Mouse (Mus musculus): ENCODE measurements around the gene Mknk1.
A peak's percentile ranks its signal among the peaks of the same experiment; 100 is the strongest.

The Mknk1 gene

DNA sequence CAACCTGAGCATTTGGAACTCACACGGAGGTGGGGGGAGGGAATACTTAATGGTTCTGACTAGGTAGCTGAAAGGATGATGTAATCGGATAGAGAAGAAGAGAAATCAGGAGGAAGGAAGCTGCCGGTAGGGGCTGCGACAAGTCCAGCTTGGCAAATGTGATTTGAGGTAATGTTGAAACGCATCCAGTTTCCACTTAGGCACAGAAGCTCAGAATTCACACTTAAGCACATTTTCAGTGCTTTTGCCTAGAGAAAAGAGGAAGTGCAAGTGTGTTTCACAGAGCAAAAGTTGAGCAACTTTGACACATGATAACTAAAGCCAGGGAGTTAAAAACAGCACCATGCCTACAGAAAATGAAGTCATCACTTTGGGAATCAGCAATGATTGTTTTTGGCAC is 8.4 kb downstream of the Mknk1 start:
- no peak for DNase-seq

DNA sequence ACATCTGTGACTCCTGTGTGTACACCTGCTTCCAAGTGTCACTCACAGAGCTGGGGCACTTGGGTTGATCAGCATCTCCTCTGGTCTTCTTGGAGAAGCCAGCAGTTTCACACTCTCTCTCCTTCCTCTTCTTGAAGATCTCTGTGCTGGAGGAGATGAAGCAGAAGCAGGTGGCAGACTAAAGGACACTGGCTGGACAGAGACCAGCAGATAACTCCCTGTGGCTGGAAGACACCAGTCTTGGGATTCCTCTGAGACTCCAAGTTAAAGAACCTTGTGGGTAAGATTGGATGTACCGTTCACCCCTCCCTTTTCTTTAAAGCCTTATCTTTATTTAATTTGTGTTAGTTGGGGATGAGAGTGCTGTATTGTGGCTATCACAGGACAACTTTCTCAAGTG is 9.1 kb downstream of the Mknk1 start:
- no peak for DNase-seq

DNA sequence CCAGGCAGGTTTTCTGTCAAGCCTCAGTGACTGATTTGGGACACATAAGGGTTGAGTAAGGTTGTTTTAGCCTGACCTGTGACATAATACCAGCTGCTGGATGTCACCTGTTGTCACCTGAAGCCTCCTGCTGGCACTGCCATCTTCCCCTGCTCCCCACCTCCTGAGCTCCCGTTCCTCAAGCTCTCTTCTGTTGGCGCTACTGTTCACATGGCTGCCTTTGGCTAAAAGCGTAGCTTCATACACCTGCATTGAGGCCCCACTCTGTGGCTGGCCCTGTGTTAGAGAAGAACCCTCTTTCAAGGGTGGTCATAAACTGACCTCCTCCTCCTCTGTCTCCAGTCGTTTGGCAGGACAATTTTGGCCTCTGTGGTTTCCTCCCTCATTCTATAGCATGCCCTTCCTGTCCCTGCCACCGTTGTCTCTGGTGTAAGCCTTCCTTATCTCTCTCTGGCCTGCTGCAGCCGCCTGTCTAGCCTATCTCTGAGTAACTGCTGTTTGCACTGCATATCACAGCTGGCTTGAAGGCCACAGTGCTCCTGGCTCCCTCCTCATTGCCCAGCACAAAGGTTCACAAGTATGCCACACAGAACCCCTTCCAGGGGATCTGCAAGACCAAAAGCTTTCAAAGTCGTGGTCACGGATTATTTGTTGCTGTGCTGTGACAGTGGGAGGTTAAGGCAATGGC is 10.1 kb downstream of the Mknk1 start:
- DNase-seq: no peak

DNA sequence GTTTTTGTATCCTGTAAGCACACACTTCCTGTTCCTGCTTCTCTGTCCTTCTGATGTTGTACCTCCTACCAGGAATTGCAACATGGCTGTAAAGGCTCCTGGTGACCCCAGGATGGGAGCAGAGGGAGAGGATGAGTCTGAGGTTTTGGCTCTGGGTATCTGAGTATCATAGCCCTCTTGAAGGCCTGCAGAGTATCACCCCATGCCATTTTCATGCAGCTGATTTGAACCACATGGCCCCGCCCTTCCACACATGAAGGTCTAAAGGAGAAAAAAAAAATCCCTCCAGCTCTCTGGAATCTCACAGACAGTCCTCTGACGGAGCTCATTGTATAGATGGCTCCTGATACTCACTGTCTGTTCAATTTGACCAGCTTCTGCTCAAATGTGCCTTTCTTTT is 11.1 kb downstream of the Mknk1 start:
- no peak for DNase-seq

DNA sequence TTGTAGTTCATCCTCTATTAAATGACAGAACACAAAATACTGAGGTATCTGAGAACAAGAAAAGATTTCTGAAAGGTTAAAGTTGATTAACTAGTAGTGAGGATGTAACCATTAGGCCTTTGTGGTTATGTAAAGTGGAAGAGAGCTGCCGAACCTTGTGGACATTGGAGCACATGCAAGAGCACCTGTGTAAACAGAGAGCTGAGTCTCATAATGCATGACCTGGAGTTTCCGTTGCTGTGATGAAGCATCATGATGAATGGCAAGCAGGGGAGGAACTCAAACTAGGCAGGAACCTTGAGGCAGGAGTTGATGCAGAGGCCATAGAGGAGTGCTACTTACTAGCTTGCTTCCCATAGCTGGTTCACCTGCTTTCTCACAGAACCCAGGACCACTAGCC is 11.6 kb downstream of the Mknk1 start:
- no peak for DNase-seq

DNA sequence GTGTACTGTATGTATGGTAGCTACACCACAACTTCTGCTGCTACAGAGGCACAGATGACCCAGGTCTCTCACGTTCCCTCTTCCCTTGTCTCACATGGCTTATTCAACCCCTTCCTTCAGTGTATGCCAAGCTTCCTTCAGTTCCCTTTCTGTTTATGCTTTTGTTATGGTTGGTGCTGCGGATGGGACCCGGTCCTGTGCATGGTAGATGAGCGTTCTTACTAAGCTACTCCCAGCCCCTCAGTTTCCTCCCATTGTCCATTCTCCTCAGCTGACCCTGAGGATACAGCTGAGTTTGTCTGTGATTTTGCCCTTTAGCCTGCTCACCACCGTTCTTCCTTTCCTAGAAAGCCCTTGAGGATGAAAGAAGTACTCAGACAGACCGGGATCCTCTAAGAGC is 12.6 kb downstream of the Mknk1 start:
- DNase-seq: no peak

DNA sequence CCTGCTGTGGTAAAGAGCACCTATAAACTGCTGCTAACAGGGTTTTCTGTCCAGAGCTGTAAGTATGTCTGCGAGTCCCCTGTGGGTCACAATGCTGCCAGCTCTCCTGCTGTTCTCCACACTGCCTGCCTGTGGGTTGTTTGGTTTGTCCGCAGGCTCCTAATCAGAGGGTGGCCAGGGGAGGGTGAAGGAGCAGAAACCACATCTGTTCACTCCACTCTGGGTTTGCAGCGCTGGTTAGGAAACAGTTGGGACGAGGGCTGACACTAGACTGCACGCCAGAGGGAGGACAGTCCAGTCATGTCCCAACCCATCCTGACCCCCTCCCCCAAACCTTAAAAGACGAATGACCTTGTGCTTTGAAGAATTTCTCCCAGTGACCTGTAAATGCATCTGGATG is 16.1 kb downstream of the Mknk1 start:
- DNase-seq: no peak

DNA sequence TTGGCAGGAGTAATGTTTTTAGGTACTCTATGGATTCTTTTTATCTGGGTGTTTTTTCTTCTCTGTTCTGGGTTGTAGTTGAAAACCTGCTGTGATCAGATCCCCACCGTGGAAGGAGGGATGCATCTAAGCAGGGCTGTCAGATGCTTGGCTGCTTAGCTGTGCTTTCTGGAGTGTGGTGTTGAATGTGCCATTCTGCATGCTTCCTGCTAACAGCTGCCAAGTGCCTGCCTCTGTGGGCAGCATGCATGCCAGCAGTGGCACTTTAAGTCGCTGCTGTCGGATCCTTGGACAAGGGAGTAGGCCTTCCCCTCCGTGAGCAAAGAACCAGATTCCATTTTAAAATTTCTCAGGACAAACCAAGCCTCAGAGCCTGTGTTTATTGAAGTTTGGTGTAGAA is 16.6 kb downstream of the Mknk1 start:
- no peak for DNase-seq

DNA sequence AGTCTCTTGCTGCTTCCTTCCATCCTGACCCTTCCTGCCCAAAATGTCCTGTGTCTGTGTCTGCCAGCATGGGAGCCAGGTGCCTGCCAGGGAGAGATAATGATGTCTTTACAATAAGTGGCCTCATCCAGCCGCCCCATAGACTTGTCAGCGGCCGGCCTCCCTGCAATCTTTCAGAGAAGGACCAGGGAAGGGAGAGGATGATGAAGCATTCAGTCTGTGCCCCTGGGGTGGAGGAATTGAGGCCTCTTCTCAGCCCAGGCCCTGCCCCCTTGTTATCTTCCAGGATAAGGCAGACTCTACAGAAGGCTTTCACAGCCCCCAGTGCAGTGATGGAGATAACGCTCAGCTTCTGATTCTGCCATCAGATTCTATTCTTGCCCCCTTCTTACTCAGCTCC is 17.3 kb downstream of the Mknk1 start:
- no peak for DNase-seq

DNA sequence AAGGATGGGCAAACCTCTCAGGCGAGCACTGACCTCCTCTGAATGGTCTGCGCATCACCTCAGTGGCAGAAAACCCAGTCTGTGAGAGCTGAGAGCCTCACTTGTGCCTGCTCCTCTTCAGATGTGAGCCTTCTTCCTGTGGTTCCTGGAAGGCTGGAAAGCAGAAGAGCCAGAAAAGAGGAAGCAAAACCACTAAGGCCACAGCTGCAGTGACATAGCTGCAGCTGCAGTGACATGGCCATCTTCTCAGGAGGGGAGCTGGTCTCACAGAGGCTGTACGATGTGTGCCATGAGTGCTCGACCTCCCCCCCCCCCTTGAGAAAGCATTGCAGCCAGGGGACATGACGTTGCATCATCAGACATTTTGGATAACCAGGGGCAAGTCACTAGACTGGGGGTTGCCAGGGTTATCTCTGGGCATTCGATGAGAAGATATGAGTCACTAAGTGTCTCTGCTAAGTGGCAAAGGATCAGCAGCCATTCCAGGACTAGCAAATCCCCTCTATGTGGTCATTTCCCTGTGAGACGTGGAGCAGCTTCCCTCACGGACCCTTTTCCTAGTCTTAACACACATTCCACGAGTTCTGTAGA is 18.4 kb downstream of the Mknk1 start:
- DNase-seq: no peak

DNA sequence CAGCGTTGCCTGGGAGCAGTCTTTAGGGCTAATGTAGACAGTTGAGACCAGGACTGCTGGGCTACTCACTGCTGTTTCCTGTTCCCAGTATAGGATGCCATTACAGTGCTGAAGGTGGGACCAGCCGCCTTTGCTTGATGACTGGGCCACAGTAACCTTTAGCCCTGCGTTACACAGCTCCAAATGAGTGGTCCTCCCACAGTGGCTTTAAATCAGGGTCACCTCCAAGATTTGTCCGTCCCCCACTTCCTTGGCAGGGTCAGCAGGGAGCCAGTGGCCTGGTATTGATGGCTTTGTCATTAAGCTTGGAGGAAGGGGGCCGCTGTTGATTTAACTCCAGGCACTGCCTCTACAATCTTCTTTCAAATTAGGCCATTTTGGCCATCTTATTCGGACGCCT is 24.4 kb downstream of the Mknk1 start:
- no peak for DNase-seq

DNA sequence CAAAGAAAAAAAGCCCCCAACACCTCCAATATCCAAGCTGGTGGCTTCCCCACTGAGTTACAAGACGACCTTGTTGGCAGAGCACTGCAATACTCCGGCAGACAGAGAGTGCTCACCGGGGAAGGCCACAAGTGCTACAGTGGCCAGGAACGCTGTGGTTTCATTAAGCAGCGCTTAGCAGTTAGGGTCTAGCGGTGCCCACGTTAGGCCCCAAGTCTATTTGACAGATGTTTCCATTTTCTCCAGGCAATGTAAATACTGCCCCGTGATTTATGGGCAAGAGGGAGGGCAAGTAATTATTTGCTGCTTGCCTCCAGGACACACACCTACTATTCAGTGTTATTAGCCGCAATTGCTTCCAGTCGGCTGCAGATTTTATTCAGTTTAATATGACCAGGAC is 24.9 kb downstream of the Mknk1 start:
- no peak for DNase-seq

DNA sequence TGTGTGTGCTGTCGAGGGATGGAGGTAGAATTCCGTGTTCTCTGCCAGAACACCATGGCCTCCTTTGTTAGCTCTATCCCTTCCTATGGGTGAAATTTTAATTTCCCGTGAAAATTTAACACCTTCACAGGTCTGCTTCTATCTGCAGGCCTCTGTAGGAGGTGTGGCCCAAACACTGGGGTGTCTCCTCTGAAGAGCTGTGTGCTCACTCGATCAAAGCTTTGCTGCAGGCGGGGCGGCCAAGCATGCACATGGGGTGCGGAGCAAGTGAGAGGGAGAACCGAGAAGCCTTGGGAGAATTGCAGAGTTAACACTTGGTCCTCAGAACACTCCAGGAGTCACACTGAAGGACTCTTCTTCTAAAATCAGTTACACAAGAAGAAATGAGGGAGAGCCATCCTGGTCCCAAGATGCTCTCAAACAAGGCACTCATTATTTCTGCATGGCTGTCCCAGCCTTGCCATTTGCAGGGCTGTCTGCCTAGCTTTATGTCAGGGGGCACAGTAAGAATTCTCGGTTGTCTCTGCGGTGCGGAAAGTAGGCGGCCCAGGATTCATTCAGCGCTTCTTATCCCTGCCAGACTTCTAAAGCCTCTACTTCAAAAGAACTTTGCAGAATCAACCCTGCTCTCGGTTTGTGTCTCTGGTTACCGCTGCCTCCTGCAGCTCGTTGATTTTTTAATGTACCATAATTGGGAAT is 30.7 kb downstream of the Mknk1 start:
- DNase-seq: no peak

DNA sequence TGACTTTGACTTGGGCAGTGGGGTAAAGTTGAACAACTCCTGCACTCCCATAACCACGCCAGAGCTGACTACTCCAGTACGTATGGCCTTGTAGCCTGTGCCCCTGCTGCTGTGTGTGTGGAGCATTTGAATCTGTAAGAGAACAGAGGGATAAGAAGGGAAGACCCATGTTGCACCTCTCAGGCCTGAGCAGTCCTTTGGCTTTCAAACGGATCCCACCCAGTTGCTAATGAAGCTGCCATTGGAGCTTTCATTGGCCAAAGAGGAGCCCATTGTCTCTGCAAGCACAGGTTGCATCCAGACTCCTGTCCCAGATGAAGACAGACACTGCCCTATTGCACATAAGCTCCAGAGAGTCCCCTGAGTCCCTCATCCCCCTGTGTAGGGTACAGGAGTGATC is 34.2 kb downstream of the Mknk1 start:
- no peak for DNase-seq

DNA sequence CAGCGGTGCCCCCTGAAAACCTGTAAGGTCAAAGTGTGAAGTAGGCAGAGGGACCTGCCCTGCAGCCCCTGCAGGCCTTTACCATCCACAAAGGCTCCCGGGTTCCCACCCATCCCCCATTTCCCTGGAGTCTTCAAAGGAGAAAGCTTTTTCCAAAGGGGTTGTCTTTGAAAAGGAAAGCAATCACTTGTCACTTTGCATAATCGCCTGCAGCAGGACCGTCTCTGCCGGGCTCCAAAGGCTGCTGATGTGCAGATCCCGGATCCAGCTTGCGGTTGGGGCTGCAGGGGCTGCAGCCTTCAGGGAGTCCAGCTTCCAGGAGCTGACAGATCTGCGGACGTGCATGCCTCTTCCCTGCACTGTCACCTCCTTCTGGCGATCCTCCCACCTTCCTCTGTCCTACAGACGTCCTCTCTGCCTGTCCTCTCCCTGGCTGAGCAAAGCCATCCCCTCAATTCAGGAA is 39.2 kb downstream of the Mknk1 start:
- DNase-seq: no peak

DNA sequence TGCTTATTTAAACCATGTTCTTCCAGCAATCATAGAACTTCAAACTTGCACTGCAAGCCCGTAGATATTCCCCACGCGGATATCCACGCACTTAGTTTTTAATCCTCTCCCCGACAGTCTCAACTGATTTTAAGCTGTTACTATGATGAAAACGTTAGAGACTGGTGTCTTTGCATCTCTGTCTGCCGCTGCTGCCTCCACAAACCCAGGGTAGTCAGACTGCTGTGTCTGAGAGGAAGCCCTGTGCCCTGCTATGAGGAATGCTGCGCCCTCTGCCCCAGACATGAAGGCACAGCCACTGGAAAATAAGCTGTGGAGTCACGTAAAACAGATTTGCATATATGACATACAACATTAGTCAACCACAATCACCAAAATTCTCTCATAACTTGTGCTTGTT is 39.8 kb downstream of the Mknk1 start:
- DNase-seq: no peak

DNA sequence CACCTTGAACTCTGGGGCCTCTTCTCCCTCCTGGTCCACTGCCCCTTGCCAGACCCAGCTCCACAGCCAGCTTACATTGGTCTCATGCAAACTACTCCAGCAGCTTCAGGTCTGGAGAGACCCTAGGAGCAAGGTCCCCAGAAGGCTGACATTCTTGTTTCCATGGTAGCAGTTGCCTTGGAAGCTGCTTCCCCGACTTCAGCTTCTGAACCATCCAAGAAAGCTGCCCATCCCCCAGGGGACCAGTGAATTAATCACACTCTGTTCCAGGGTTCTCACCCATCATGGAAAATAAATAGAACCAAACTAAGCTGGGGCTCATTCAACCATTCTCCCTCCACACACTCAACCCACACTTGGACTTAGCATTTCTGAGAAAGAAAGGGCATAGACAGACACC is 42.2 kb downstream of the Mknk1 start:
- no peak for DNase-seq

DNA sequence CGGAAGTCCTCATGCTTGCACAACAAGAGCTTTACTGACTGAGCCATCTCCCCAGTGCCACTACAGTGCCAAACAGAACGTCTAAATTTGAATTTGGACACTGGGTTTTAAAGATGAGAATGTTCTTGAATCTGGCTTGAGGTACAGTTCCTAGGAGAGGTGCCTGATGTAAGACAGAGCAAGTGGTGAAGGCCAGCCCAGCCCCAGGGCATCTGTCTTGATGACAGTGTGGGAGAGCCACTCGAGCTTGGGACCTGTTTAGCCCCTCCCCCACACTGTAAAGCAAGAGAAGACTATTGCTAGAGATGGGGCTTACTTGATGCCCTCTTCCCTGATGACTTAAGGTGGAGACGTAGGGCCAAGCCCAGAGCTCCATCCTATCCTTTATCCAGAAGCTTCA is 43.2 kb downstream of the Mknk1 start:
- no peak for DNase-seq

DNA sequence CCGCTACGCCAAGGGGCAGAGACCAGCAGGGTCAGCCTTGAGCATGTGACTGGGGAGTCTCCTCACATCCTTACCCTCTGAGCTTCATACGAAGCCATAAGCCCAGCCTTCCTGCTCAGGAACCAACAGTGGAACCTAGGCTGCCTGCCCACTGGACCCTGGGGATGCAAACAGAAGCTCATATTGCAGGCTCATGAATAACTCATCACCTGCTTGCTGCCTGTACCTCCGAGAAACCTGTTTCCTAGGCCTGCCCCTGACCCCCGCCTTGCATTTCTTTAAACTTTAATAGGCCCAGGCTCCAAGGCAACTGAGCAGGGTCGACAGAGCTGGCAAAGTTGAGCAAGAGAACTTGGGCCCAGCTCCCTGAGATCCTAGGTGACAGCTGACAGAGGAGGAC is 45.0 kb downstream of the Mknk1 start, which contains the start of gene Kncn:
Kncn (plus strand) TSS at position 379 of the 400 bp plus-strand sequence.
- peak; percentile 25 for DNase-seq

DNA sequence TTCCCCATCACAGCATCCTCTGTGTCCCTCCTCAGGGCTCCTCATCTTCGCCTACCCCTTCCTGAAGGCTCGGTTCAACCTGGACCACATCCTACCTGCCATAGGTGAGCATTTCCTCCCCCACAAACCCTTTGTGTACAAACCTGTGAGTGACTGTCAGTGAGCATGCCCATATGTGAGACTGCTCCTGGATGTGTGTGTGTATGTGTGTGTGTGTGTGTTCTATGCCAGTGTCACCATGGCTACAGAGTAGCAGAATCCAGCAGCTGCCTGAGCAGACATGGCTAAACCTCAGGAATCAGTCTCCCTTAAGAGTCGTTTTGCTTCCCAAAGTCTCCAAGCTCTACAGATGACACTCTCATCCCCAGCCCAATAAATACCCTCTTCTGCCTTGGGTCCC is 46.8 kb downstream of the Mknk1 start:
- no peak for DNase-seq

DNA sequence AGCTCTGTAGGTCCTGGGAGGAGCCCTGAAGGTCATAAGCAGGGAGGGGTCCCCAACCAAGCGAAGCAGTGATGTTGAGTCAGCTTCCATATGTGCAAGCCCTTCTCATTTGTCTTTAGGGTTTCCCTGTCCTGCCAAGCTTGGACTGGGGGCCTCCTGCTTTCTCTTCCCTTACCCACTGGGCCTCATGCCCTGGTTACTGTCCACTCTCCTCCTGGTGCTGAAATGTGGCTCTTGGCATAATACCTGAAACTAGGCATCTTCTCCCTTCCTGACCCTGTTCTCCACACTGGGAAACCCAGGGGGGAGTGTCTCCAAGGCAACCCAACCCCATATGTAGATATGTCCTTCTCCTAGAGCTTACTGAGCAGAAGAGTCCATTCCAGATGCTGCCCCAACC is 47.9 kb downstream of the Mknk1 start:
- DNase-seq: no peak

DNA sequence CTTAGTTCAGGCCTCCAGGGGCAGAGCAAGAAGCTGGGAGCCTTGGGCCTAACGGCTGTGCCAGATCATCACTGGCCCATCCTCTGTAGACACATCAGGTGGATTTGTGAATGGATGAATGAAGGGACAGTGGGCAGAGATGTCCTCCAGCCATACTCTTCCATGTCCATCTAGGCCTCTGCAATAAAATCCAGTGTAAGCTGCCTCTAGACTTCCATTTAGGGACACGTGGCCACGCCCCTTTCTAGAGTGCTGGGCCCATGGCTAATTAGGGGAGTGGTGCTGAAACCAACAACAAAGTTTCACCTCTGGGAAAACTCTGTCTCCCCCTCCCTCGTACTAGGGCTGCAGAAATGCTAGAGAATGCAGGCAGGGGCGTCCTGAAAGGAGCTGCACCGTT is 51.1 kb downstream of the Mknk1 start:
- DNase-seq: no peak

DNA sequence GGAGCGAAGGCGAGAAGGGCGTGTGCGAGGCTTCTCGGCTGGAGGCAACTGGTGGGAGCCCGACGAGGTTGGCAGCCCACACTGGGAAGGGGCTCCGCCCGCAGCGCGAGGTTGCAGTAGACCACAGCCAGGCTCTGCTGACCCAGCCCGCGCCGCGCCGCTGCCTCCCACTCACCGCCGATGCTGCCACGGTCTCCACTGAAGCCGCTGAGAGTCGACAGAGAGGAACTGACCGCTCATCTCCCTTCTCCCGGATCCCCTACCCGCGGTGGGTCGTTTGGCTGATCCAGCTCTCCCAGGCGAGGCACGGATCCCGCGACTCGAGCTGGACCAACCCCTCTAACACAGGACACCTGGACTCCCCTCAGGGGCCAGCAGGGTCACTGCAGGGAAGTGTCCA is 51.6 kb downstream of the Mknk1 start, which contains the start of gene 6430628N08Rik:
6430628N08Rik (plus strand) TSS at position 113 of the 400 bp plus-strand sequence.
- no peak for DNase-seq

DNA sequence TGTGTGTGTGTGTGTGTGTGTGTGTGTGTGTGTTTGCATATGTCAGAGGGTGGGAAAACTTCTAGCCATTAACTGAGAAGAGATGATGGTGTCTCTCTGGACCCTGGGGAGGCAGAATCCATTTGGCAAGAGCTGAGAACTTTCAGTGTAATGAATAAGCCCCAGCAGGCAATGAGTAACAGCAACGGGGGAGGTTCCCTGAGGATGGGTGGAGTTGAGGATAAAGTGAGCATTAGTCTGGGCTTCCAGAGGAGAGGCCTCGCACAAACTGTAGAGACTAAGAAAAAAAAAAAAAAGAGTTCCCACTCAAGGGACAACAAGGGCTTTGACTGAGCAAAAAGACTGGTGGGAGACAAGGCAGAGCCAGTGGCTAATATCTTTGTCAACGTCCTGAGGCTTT is 55.3 kb downstream of the Mknk1 start:
- peak; percentile 72 for DNase-seq

All from kidney, postnatal 14 days (tissue).